Mouse (Mus musculus) embryonic stem cell, embryonic (primary cell): ENCODE measurements around the gene Rfesd.

Experiments
- CTCF ChIA-PET, 4 experiments: fragments of 300-600 bp in 2 of 4; fragments of 350-600 bp in 2 of 4; sonication (Branson Sonifier 250); formaldehyde crosslinking; loops; one replicate each; lab custom pipeline; 2022; ENCODE audit warnings: inconsistent platforms in 2 of 4; lab: Charles Lee
- POLR2A ChIA-PET, 4 experiments: fragments of 300-600 bp in 2 of 4; fragments of 350-600 bp in 2 of 4; sonication (Branson Sonifier 250); formaldehyde crosslinking; loops; one replicate each; lab custom pipeline; 2022; ENCODE audit warnings: antibody characterized with exemption in 4 of 4, inconsistent platforms in 1 of 4; lab: Charles Lee

Gene Rfesd

DNA sequence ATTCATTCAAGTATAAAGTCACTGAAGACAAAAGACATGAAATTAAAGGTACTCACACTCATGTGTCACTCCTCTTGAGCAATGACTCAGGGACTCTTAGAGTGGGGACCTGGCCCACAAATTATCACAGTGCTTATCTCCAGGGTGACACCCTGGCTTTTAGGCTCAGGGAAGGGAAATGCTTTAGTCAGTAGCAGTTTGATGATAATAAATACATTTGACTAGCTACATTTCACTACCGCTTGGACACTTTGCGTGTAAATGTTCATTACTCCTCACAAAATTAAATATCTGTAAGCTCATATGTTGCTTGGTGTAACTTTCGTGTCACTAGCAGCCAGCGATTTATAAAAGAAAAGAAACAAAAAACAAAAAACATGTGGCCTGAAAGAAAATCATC lies 1.1 kb downstream of the Rfesd start:
- ChIA-PET POLR2A (interaction anchor here in 3 of 4 experiments (0.6 to 3.4 kb wide), 16 partner anchors 8 to 1618 kb away, joined by 3 to 20 read pairs (median 4); partner anchors contain the start of genes Rhobtb3 (in 2 of the 3), Arsk (in 1 of the 3), Glrx (in 1 of the 3) and Gpr150 (in 1 of the 3)), CTCF (no interaction called here)

- CTCF ChIA-PET: no interaction called here
- POLR2A ChIA-PET: no interaction called here
These were observed 4.0 kb downstream of the Rfesd start for GRCm38 (mm10) chr13:76014511-76014910.

- ChIA-PET CTCF (interaction anchor here in 1 of 4 experiments (0.6 kb wide), 1 partner anchor 588 kb away, joined by 3 read pairs; no protein-coding TSS in a partner anchor), POLR2A (interaction anchor here in 2 of 4 experiments (0.7 to 1.7 kb wide), 2 partner anchors 13 to 14 kb away, joined by 3 read pairs; no protein-coding TSS in a partner anchor)
These were observed 15.2 kb downstream of the Rfesd start for GRCm38 (mm10) chr13:76003272-76003671.

- POLR2A ChIA-PET: interaction anchor here in 1 of 4 experiments (1.1 kb wide), 1 partner anchor 26 kb away, joined by 3 read pairs; the partner anchor contains the start of gene Rfesd
- CTCF ChIA-PET: no interaction called here
These were observed 26.1 kb downstream of the Rfesd start for GRCm38 (mm10) chr13:75992169-75993028.

GRCm38 (mm10) chr13:75988096-75988495 lies 30.4 kb downstream of the Rfesd start:
- ChIA-PET CTCF (interaction anchor here in 1 of 4 experiments (0.6 kb wide), 1 partner anchor 44 kb away, joined by 3 read pairs; no protein-coding TSS in a partner anchor), POLR2A (interaction anchor here in 1 of 4 experiments (1.0 kb wide), 1 partner anchor 12 kb away, joined by 3 read pairs; no protein-coding TSS in a partner anchor)

GRCm38 (mm10) chr13:75981901-75982300 lies 36.6 kb downstream of the Rfesd start:
- POLR2A ChIA-PET: no interaction called here
- CTCF ChIA-PET: interaction anchor here in 1 of 4 experiments (0.6 kb wide), 1 partner anchor 396 kb away, joined by 6 read pairs; no protein-coding TSS in a partner anchor

- CTCF ChIA-PET: no interaction called here
- POLR2A ChIA-PET: no interaction called here
These were observed 41.9 kb downstream of the Rfesd start for GRCm38 (mm10) chr13:75976649-75977048.

DNA sequence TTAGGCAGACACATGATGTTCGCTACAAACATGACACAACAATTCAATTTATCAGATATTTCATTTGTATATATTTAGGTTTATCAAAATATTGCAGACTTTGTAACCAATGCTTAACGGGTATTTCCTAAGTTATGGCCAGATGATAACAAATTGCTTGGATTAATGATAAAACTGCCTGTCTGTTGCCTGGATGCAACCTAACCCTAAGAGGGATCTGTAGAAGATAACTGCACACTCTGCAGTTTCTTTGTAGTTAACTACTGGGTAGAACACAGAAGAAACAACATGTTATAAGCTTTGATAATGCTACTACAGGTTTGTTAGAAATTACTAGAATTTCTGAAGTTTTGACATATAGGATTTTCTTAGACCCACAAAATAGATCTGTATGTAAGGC lies 42.3 kb downstream of the Rfesd start:
- CTCF ChIA-PET: no interaction called here
- POLR2A ChIA-PET: interaction anchor here in 1 of 4 experiments (0.6 kb wide), 1 partner anchor 12 kb away, joined by 3 read pairs; no protein-coding TSS in a partner anchor

DNA sequence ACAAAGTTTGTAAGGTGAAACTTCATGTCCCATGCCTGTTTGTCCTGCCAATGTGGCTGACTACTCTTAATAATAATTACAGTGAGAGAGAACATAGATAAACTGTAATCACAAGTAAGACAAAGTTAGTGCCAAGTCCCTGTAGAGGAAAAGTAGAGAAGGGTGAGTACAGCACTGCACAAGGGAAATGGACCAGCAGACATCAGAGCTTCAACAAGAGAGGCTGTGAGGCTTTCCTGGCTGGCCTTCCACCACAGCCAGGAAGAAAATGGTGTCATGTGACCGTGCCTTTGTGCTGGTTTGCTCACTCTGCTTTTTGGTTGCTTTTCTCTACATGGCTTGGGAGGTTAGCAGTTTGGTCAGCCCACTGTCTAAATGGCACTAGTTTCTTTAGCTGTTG lies 42.9 kb downstream of the Rfesd start:
- ChIA-PET POLR2A (interaction anchor here in 1 of 4 experiments (0.6 kb wide), 1 partner anchor 13 kb away, joined by 3 read pairs; no protein-coding TSS in a partner anchor), CTCF (no interaction called here)

- CTCF ChIA-PET: no interaction called here
- POLR2A ChIA-PET: no interaction called here
These were observed 44.0 kb downstream of the Rfesd start for GRCm38 (mm10) chr13:75974481-75974880.

DNA sequence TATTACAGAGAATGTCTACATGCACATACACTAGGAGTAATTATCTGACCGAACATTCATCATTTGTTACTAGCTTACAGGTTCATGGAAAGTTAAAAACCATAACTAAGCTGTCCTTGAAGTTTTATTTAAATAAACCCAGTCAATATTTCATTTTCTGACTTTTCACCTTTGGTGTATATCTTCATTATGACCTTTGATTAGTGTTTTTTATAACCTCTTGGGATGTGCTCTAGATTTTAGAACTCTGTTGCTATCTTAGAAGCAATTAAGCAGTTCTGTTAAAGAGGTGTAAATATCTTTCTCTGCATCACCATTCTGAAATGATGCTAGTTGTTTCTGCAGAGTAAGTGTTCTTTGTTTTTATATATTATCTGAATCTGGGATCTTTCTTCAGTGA lies 51.7 kb downstream of the Rfesd start, which contains the start of gene Spata9:
TSS of gene Spata9 (plus strand) at position 301 of the 400 bp plus-strand sequence.
- CTCF ChIA-PET: no interaction called here
- POLR2A ChIA-PET: no interaction called here

DNA sequence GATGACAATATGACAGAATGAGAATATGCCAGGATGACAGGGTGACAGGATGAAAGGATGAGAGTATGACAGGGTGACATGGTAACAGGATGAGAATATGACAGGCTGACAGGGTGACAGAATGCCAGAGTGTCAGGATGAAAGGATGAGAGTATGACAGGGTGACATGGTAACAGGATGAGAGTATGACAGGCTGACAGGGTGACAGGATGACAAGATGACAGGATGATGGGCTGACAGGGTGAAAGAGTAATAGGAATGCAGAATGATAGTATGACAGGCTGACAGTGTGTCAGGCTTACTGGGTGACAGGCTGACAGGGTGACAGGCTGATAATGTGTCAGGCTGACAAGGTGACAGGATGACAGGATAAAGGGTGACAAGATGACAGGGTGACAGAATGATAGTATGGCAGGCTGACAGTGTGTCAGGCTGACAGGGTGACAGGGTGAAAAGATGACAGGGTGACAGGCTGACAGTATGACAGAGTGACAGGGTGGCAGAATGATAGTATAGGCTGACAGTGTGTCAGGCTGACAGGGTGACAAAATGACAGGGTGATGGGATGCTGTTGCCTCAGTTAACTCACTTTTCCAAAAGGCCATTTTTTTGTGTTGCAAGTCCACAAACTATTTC lies 63.0 kb downstream of the Rfesd start:
- CTCF ChIA-PET: no interaction called here
- POLR2A ChIA-PET: no interaction called here
